Mouse (Mus musculus): ENCODE results near the gene Gadl1. TPM values are rescaled to one million over a fixed set of nuclear protein-coding genes. Genes with fewer than 3 reads are reported as not detected.
A peak's percentile ranks its signal among the peaks of the same experiment; 100 is the strongest.

Gene Gadl1
- polyA plus RNA-seq, 1 experiment from 2014 or later, result 0.37 TPM

GRCm38 (mm10) chr9:116091921-116092320 lies 182.7 kb downstream of the Gadl1 start:
- peak overlapping the region; percentile 14 for H3K27ac ChIP-seq (replicated peaks)
- 60% methylated on average over 5 of the region's 5 CpGs for WGBS

GRCm38 (mm10) chr9:116098724-116099595 lies 189.7 kb downstream of the Gadl1 start:
- no peak overlapping the region for H3K4me3 ChIP-seq (replicated peaks)
- H3K9me3 ChIP-seq (replicated peaks), result no peaks in the 10 kb centered on the region
- peaks cover 16% of the 10 kb centered on the region for H3K4me1 ChIP-seq
- no peak overlapping the region for H3K27ac ChIP-seq (replicated peaks)
- no peaks in the 10 kb centered on the region for H3K36me3 ChIP-seq
- H3K4me2 ChIP-seq, result no peak overlapping the region
- WGBS, result 60% methylated on average over 16 of the region's 16 CpGs
- no peak overlapping the region for H3K9ac ChIP-seq (replicated peaks)
- H3K27me3 ChIP-seq (replicated peaks), result no peaks in the 10 kb centered on the region
- no peak for ATAC-seq (ENCODE audit: low FRiP score)

More at GRCm38 (mm10) chr9:116091921-116092320, 182.7 kb downstream of the Gadl1 start:
- Histone ChIP-seq H3K9me3 (replicated peaks) (no peaks in the 10 kb centered on the region), H3K9ac (replicated peaks) (no peak overlapping the region), H3K4me1 (peaks cover 18% of the 10 kb centered on the region; the same call in 1 of the 2 replicates), H3K4me3 (replicated peaks) (no peak overlapping the region), H3K4me2 (no peak overlapping the region), H3K27me3 (replicated peaks) (no peaks in the 10 kb centered on the region), H3K36me3 (no peaks in the 10 kb centered on the region)
- ATAC-seq (ENCODE audit: low FRiP score), result no peak

- Histone ChIP-seq H3K4me1 (peaks cover 16% of the 10 kb centered on the region), H3K9me3 (replicated peaks) (no peaks in the 10 kb centered on the region), H3K36me3 (no peaks in the 10 kb centered on the region), H3K9ac (replicated peaks) (no peak overlapping the region), H3K4me3 (replicated peaks) (no peak overlapping the region), H3K27me3 (replicated peaks) (no peaks in the 10 kb centered on the region), H3K27ac (replicated peaks) (no peak overlapping the region), H3K4me2 (no peak overlapping the region)
- ATAC-seq (ENCODE audit: low FRiP score), result no peak
- 72% methylated on average over 6 of the region's 6 CpGs for WGBS
Measured at GRCm38 (mm10) chr9:116099596-116099993, 190.3 kb downstream of the Gadl1 start.

GRCm38 (mm10) chr9:116100015-116100414 lies 190.8 kb downstream of the Gadl1 start:
- no peak overlapping the region for H3K27ac ChIP-seq (replicated peaks)
- no peak overlapping the region for H3K4me3 ChIP-seq (replicated peaks)
- no peak overlapping the region for H3K4me2 ChIP-seq
- peaks cover 16% of the 10 kb centered on the region for H3K4me1 ChIP-seq
- no peak overlapping the region for H3K9ac ChIP-seq (replicated peaks)
- no peaks in the 10 kb centered on the region for H3K27me3 ChIP-seq (replicated peaks)
- H3K36me3 ChIP-seq, result no peaks in the 10 kb centered on the region
- no peak for ATAC-seq (ENCODE audit: low FRiP score)
- 89% methylated on average over 9 of the region's 9 CpGs for WGBS
- no peaks in the 10 kb centered on the region for H3K9me3 ChIP-seq (replicated peaks)

GRCm38 (mm10) chr9:116101842-116102241 lies 192.6 kb downstream of the Gadl1 start:
- no peak overlapping the region for H3K27ac ChIP-seq (replicated peaks)
- no peak overlapping the region for H3K9ac ChIP-seq (replicated peaks)
- H3K9me3 ChIP-seq (replicated peaks), result no peaks in the 10 kb centered on the region
- 83% methylated on average over 11 of the region's 11 CpGs for whole genome bisulfite sequencing
- no peak overlapping the region for H3K4me3 ChIP-seq (replicated peaks)
- H3K4me1 ChIP-seq, result peaks cover 16% of the 10 kb centered on the region
- no peaks in the 10 kb centered on the region for H3K36me3 ChIP-seq
- H3K27me3 ChIP-seq (replicated peaks), result no peaks in the 10 kb centered on the region
- no peak for ATAC-seq (ENCODE audit: low FRiP score)
- no peak overlapping the region for H3K4me2 ChIP-seq

GRCm38 (mm10) chr9:116104770-116105169 lies 195.5 kb downstream of the Gadl1 start:
- no peaks in the 10 kb centered on the region for H3K4me1 ChIP-seq
- 95% methylated on average over 17 of the region's 17 CpGs for WGBS
- no peaks in the 10 kb centered on the region for H3K27me3 ChIP-seq (replicated peaks)

GRCm38 (mm10) chr9:116108729-116109128 lies 199.5 kb downstream of the Gadl1 start:
- ATAC-seq (ENCODE audit: low FRiP score), result no peak
- no peak overlapping the region for H3K9ac ChIP-seq (replicated peaks)
- WGBS, result 89% methylated on average over 2 of the region's 2 CpGs

More at GRCm38 (mm10) chr9:116104770-116105169, 195.5 kb downstream of the Gadl1 start:
- Histone ChIP-seq H3K36me3 (0 out of 2 replicates have a peak, but pooled peaks cover 5% of the 10 kb centered on the region), H3K4me2 (no peak overlapping the region), H3K9ac (replicated peaks) (no peak overlapping the region), H3K27ac (replicated peaks) (no peak overlapping the region), H3K4me3 (replicated peaks) (no peak overlapping the region), H3K9me3 (replicated peaks) (no peaks in the 10 kb centered on the region)
- ATAC-seq (ENCODE audit: low FRiP score), result no peak

GRCm38 (mm10) chr9:116111149-116111970 lies 202.1 kb downstream of the Gadl1 start:
- WGBS, result 88% methylated on average over 9 of the region's 9 CpGs
- no peak for ATAC-seq (ENCODE audit: low FRiP score)

More at GRCm38 (mm10) chr9:116108729-116109128, 199.5 kb downstream of the Gadl1 start:
- Histone ChIP-seq H3K9me3 (replicated peaks) (no peaks in the 10 kb centered on the region), H3K36me3 (0 out of 2 replicates have a peak, but pooled peaks cover 5% of the 10 kb centered on the region), H3K4me2 (no peak overlapping the region), H3K27ac (replicated peaks) (no peak overlapping the region), H3K4me1 (no peaks in the 10 kb centered on the region), H3K27me3 (replicated peaks) (no peaks in the 10 kb centered on the region), H3K4me3 (replicated peaks) (no peak overlapping the region)

GRCm38 (mm10) chr9:116114339-116114738 lies 205.1 kb downstream of the Gadl1 start:
- Histone ChIP-seq H3K27me3 (replicated peaks) (no peaks in the 10 kb centered on the region), H3K9ac (replicated peaks) (no peak overlapping the region), H3K4me2 (no peak overlapping the region), H3K36me3 (0 out of 2 replicates have a peak, but pooled peaks cover 4% of the 10 kb centered on the region), H3K4me3 (replicated peaks) (no peak overlapping the region), H3K4me1 (peaks cover 3% of the 10 kb centered on the region; the same call in 1 of the 2 replicates), H3K9me3 (replicated peaks) (no peaks in the 10 kb centered on the region), H3K27ac (replicated peaks) (no peak overlapping the region)
- 60% methylated on average over 4 of the region's 4 CpGs for WGBS
- no peak for ATAC-seq (ENCODE audit: low FRiP score)

More at GRCm38 (mm10) chr9:116111149-116111970, 202.1 kb downstream of the Gadl1 start:
- no peaks in the 10 kb centered on the region for H3K9me3 ChIP-seq (replicated peaks)
- H3K4me2 ChIP-seq, result no peak overlapping the region
- H3K9ac ChIP-seq (replicated peaks), result no peak overlapping the region
- no peaks in the 10 kb centered on the region for H3K27me3 ChIP-seq (replicated peaks)
- H3K27ac ChIP-seq (replicated peaks), result no peak overlapping the region
- H3K36me3 ChIP-seq, result 0 out of 2 replicates have a peak, but pooled peaks cover 5% of the 10 kb centered on the region
- no peak overlapping the region for H3K4me3 ChIP-seq (replicated peaks)
- no peaks in the 10 kb centered on the region for H3K4me1 ChIP-seq

- H3K27me3 ChIP-seq (replicated peaks), result no peaks in the 10 kb centered on the region
- 94% methylated on average over 7 of the region's 7 CpGs for WGBS
- ATAC-seq (ENCODE audit: low FRiP score), result no peak
- no peak overlapping the region for H3K27ac ChIP-seq (replicated peaks)
- H3K4me3 ChIP-seq (replicated peaks), result no peak overlapping the region
- peaks cover 3% of the 10 kb centered on the region; the same call in 1 of the 2 replicates for H3K4me1 ChIP-seq
- no peak overlapping the region for H3K4me2 ChIP-seq
- no peaks in the 10 kb centered on the region for H3K36me3 ChIP-seq
- H3K9me3 ChIP-seq (replicated peaks), result no peaks in the 10 kb centered on the region
- H3K9ac ChIP-seq (replicated peaks), result no peak overlapping the region
Measured at GRCm38 (mm10) chr9:116115875-116116274, 206.6 kb downstream of the Gadl1 start.

GRCm38 (mm10) chr9:116118332-116118872 lies 209.1 kb downstream of the Gadl1 start:
- no peak for ATAC-seq (ENCODE audit: low FRiP score)
- Histone ChIP-seq H3K9me3 (replicated peaks) (no peaks in the 10 kb centered on the region), H3K36me3 (no peaks in the 10 kb centered on the region), H3K27ac (replicated peaks) (no peak overlapping the region), H3K27me3 (replicated peaks) (no peaks in the 10 kb centered on the region), H3K4me2 (no peak overlapping the region), H3K9ac (replicated peaks) (no peak overlapping the region), H3K4me3 (replicated peaks) (no peak overlapping the region), H3K4me1 (peaks cover 9% of the 10 kb centered on the region)
- WGBS, result 58% methylated on average over 8 of the region's 8 CpGs

All from neural tube, embryonic 15.5 days (tissue).